Mouse (Mus musculus): ENCODE results near the gene Cdkal1. TPM values are rescaled to one million over a fixed set of nuclear protein-coding genes. Genes with fewer than 3 reads are reported as not detected.

Gene Cdkal1
- polyA plus RNA-seq, 1 experiment from 2014 or later: 31.8 TPM

- Histone ChIP-seq H3K27me3 (no peaks in the 10 kb centered on the region), H3K36me3 (no peaks in the 10 kb centered on the region), H3K9ac (no peak overlapping the region), H3K4me1 (peaks cover 17% of the 10 kb centered on the region), H3K4me3 (no peak overlapping the region), H3K9me3 (no peaks in the 10 kb centered on the region), H3K4me2 (no peak overlapping the region), H3K27ac (no peak overlapping the region)
- no peak for ATAC-seq (ENCODE audit: insufficient number of reproducible peaks, low FRiP score, low TSS enrichment, low read depth)
- WGBS: 51% methylated on average over 5 of the region's 5 CpGs
Measured at GRCm38 (mm10) chr13:29552322-29552870, 303.1 kb downstream of the Cdkal1 start.

GRCm38 (mm10) chr13:29550886-29551285 lies 304.6 kb downstream of the Cdkal1 start:
- Histone ChIP-seq H3K4me1 (peaks cover 17% of the 10 kb centered on the region), H3K36me3 (no peaks in the 10 kb centered on the region), H3K9me3 (no peaks in the 10 kb centered on the region), H3K4me2 (no peak overlapping the region), H3K4me3 (no peak overlapping the region), H3K27ac (no peak overlapping the region; the same call in 1 of the 2 replicates), H3K27me3 (no peaks in the 10 kb centered on the region), H3K9ac (no peak overlapping the region)
- ATAC-seq (ENCODE audit: insufficient number of reproducible peaks, low FRiP score, low TSS enrichment, low read depth): no peak
- WGBS: 23% methylated on average over 1 of the region's 1 CpGs

- WGBS: 74% methylated on average over 6 of the region's 6 CpGs
- no peaks in the 10 kb centered on the region for H3K9me3 ChIP-seq
Measured at GRCm38 (mm10) chr13:29550203-29550602, 305.3 kb downstream of the Cdkal1 start.

DNA sequence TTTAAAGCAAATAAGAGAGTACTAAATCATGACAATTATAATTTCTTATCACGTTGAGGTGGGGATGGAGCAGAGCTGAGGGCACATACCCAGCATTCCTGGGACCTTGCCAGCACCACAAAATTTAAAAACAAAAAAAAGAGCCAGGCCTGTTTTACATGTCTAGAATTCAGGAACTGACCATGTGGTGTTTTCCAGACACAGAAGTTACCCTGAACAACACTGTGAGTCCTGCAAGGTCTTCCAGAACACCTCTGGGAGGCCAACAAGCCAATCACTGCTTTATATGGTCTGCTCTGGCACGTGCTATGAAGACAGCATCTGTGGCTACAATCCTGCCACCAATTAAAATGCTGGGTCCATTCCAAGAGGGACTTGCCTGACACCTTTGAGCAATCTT lies 305.7 kb downstream of the Cdkal1 start:
- peaks cover 10% of the 10 kb centered on the region for H3K4me1 ChIP-seq
- no peaks in the 10 kb centered on the region for H3K36me3 ChIP-seq
- H3K4me3 ChIP-seq: no peak overlapping the region
- WGBS: 33% methylated on average over 2 of the region's 2 CpGs
- H3K27ac ChIP-seq: no peak overlapping the region
- no peaks in the 10 kb centered on the region for H3K27me3 ChIP-seq
- H3K9ac ChIP-seq: no peak overlapping the region
- H3K9me3 ChIP-seq: no peaks in the 10 kb centered on the region
- H3K4me2 ChIP-seq: no peak overlapping the region
- ATAC-seq (ENCODE audit: insufficient number of reproducible peaks, low FRiP score, low TSS enrichment, low read depth): no peak

More at GRCm38 (mm10) chr13:29550203-29550602, 305.3 kb downstream of the Cdkal1 start:
- Histone ChIP-seq H3K4me1 (peaks cover 11% of the 10 kb centered on the region), H3K27ac (no peak overlapping the region), H3K36me3 (no peaks in the 10 kb centered on the region), H3K27me3 (no peaks in the 10 kb centered on the region), H3K9ac (no peak overlapping the region), H3K4me3 (no peak overlapping the region), H3K4me2 (no peak overlapping the region)
- no peak for ATAC-seq (ENCODE audit: insufficient number of reproducible peaks, low FRiP score, low TSS enrichment, low read depth)

GRCm38 (mm10) chr13:29537906-29538305 lies 317.6 kb downstream of the Cdkal1 start:
- no peak overlapping the region for H3K4me2 ChIP-seq
- no peaks in the 10 kb centered on the region for H3K36me3 ChIP-seq
- WGBS: 50% methylated on average over 1 of the region's 1 CpGs
- no peak overlapping the region for H3K27ac ChIP-seq
- H3K4me3 ChIP-seq: no peak overlapping the region
- no peak overlapping the region for H3K9ac ChIP-seq
- ATAC-seq (ENCODE audit: insufficient number of reproducible peaks, low FRiP score, low TSS enrichment, low read depth): no peak
- H3K27me3 ChIP-seq: no peaks in the 10 kb centered on the region
- no peaks in the 10 kb centered on the region for H3K4me1 ChIP-seq
- H3K9me3 ChIP-seq: no peaks in the 10 kb centered on the region

DNA sequence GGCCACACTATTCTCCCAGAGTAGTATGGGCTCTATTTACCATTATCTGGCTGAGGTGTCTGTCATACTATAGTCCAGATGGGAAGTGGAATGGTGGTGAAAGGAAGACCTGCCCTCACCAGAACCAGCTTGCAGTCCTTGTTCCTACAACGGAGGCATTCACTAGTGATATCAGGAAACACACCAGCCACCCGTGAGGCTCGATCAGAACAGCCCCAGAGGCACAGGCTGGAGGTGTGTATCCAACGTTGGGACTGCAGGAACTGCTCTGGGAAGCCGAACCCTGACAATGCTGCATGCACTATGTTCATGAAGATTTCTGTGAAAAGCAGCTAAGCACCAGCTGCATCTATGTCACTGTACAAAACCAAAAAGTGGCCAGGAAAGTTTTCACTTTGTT lies 321.9 kb downstream of the Cdkal1 start:
- no peak overlapping the region for H3K9ac ChIP-seq
- H3K27ac ChIP-seq: no peak overlapping the region
- ATAC-seq (ENCODE audit: insufficient number of reproducible peaks, low FRiP score, low TSS enrichment, low read depth): no peak
- H3K4me1 ChIP-seq: no peaks in the 10 kb centered on the region
- H3K4me3 ChIP-seq: no peak overlapping the region
- no peaks in the 10 kb centered on the region for H3K27me3 ChIP-seq
- H3K36me3 ChIP-seq: no peaks in the 10 kb centered on the region
- no peaks in the 10 kb centered on the region for H3K9me3 ChIP-seq
- WGBS: 66% methylated on average over 5 of the region's 5 CpGs
- no peak overlapping the region for H3K4me2 ChIP-seq

GRCm38 (mm10) chr13:29528344-29528743 lies 327.1 kb downstream of the Cdkal1 start:
- Histone ChIP-seq H3K27ac (no peak overlapping the region), H3K4me1 (no peaks in the 10 kb centered on the region), H3K27me3 (no peaks in the 10 kb centered on the region), H3K9ac (no peak overlapping the region), H3K36me3 (no peaks in the 10 kb centered on the region), H3K4me2 (no peak overlapping the region), H3K9me3 (no peaks in the 10 kb centered on the region), H3K4me3 (no peak overlapping the region)
- no peak for ATAC-seq (ENCODE audit: insufficient number of reproducible peaks, low FRiP score, low TSS enrichment, low read depth)
- WGBS: 90% methylated on average over 5 of the region's 5 CpGs

DNA sequence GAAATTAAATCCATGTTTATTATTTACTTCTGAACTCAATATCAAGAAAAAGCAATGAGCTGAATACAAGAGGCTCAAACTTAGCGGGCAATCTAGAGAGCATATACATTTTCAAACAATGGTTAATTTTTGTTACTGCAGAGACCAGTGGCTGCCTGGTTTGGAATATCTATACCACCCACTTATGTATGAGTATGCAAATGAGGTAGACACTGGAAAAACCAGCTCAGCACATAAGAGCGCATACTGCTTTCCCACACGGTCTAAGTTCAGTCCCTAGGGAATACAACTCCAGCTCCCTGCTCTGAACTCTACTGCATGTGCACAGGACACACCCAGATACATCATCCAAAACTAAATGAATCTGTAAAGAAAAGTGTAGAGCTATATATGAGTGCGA lies 334.2 kb downstream of the Cdkal1 start:
- WGBS: 79% methylated on average over 4 of the region's 4 CpGs
- no peaks in the 10 kb centered on the region for H3K9me3 ChIP-seq
- H3K4me3 ChIP-seq: no peak overlapping the region
- H3K27me3 ChIP-seq: no peaks in the 10 kb centered on the region
- no peak for ATAC-seq (ENCODE audit: insufficient number of reproducible peaks, low FRiP score, low TSS enrichment, low read depth)
- H3K36me3 ChIP-seq: no peaks in the 10 kb centered on the region
- H3K4me1 ChIP-seq: no peaks in the 10 kb centered on the region
- H3K4me2 ChIP-seq: no peak overlapping the region
- H3K9ac ChIP-seq: no peak overlapping the region
- H3K27ac ChIP-seq: no peak overlapping the region

DNA sequence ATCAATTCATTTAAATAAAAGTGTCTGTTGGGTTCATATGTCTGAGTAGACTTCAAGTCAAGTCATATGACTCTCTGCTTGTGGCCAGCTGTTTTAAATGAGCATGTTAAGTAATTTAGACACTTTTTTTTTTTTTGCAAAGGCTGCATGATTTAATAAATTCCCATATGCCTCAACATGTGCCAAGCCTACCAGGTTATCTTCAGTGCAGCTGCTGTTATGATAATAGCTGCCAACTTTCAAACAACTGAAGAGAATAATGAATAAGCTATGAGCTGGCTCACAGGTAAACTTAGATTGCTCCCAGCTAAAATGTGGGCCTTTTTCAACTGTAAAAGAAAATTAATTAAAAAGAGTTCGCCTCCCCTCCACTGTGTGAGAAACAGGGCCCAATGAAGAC lies 341.4 kb downstream of the Cdkal1 start:
- H3K27me3 ChIP-seq: no peaks in the 10 kb centered on the region
- 73% methylated on average over 1 of the region's 1 CpGs for WGBS
- no peak overlapping the region for H3K4me2 ChIP-seq
- H3K9ac ChIP-seq: no peak overlapping the region
- H3K27ac ChIP-seq: no peak overlapping the region
- no peak overlapping the region for H3K4me3 ChIP-seq
- H3K4me1 ChIP-seq: no peaks in the 10 kb centered on the region
- H3K9me3 ChIP-seq: no peaks in the 10 kb centered on the region
- H3K36me3 ChIP-seq: no peaks in the 10 kb centered on the region
- ATAC-seq (ENCODE audit: insufficient number of reproducible peaks, low FRiP score, low TSS enrichment, low read depth): no peak

GRCm38 (mm10) chr13:29504861-29505568 lies 350.5 kb downstream of the Cdkal1 start:
- no peak overlapping the region for H3K4me2 ChIP-seq
- no peak overlapping the region for H3K27ac ChIP-seq
- WGBS: 77% methylated on average over 4 of the region's 4 CpGs
- peaks cover 7% of the 10 kb centered on the region; the same call in 1 of the 2 replicates for H3K4me1 ChIP-seq
- H3K36me3 ChIP-seq: no peaks in the 10 kb centered on the region
- H3K4me3 ChIP-seq: no peak overlapping the region
- H3K9me3 ChIP-seq: no peaks in the 10 kb centered on the region
- no peak overlapping the region for H3K9ac ChIP-seq
- no peaks in the 10 kb centered on the region for H3K27me3 ChIP-seq
- no peak for ATAC-seq (ENCODE audit: insufficient number of reproducible peaks, low FRiP score, low TSS enrichment, low read depth)

GRCm38 (mm10) chr13:29503147-29504044 lies 352.1 kb downstream of the Cdkal1 start:
- 43% methylated on average over 6 of the region's 6 CpGs for WGBS
- no peak for ATAC-seq (ENCODE audit: insufficient number of reproducible peaks, low FRiP score, low TSS enrichment, low read depth)
- no peak overlapping the region; the same call in 1 of the 2 replicates for H3K27ac ChIP-seq

More at GRCm38 (mm10) chr13:29503147-29504044, 352.1 kb downstream of the Cdkal1 start:
- Histone ChIP-seq H3K27me3 (no peaks in the 10 kb centered on the region), H3K4me1 (peaks cover 7% of the 10 kb centered on the region; the same call in 1 of the 2 replicates), H3K9ac (no peak overlapping the region), H3K4me2 (no peak overlapping the region), H3K4me3 (no peak overlapping the region), H3K9me3 (no peaks in the 10 kb centered on the region), H3K36me3 (no peaks in the 10 kb centered on the region)

Data from limb, embryonic 15.5 days (tissue).